Mouse (Mus musculus) limb, embryonic 11.5 days (tissue): ENCODE results near the gene Gm6096. TPM values are rescaled to one million over a fixed set of nuclear protein-coding genes. Genes with fewer than 3 reads are reported as not detected.

ENCODE experiments used
- ATAC-seq: fragments of 200-750 bp; cut with Nextera tagmentation; 2 replicates; pipeline ENCODE4 v1.8.0; 2017; ENCODE audit warnings: low read depth; ENCODE audit not compliant: insufficient number of reproducible peaks, low FRiP score, low TSS enrichment
- DNase-seq: peaks from one replicate; pipeline ENCODE4 v3.0.0-alpha.2; 2015; ENCODE audit warnings: low spot score
- H3K27ac ChIP-seq: fragments of 300-500 bp; sonication (generic); replicated peaks from 2 replicates; pipeline ENCODE4 v1.5.1; 2014; ENCODE audit warnings: low read depth, mild to moderate bottlenecking, low read length
- H3K27me3 ChIP-seq: fragments of 300-500 bp; sonication (generic); 2 replicates; pipeline ENCODE4 v1.6.1; 2014; ENCODE audit warnings: mild to moderate bottlenecking, low read length, mixed read lengths; ENCODE audit not compliant: control insufficient read depth, insufficient read depth
- H3K36me3 ChIP-seq: fragments of 300-500 bp; sonication (generic); 2 replicates; pipeline ENCODE4 v1.6.1; 2014; ENCODE audit warnings: mild to moderate bottlenecking, low read length, moderate library complexity, mixed read lengths; ENCODE audit not compliant: control insufficient read depth, insufficient read depth
- H3K4me1 ChIP-seq: fragments of 300-500 bp; sonication (generic); 2 replicates; pipeline ENCODE4 v1.6.1; 2014; ENCODE audit warnings: low read length, mixed read lengths; ENCODE audit not compliant: control insufficient read depth, insufficient read depth
- H3K4me2 ChIP-seq: fragments of 300-500 bp; sonication (generic); 2 replicates; pipeline ENCODE4 v1.6.1; 2014; ENCODE audit warnings: low read depth, mild to moderate bottlenecking, moderate library complexity; ENCODE audit not compliant: severe bottlenecking
- H3K4me3 ChIP-seq: fragments of 300-500 bp; sonication (generic); 2 replicates; pipeline ENCODE4 v1.5.1; 2014; ENCODE audit warnings: low read depth, low read length
- H3K9ac ChIP-seq: fragments of 300-500 bp; sonication (generic); 2 replicates; pipeline ENCODE4 v1.6.1; 2014; ENCODE audit warnings: mild to moderate bottlenecking, low read length
- H3K9me3 ChIP-seq: fragments of 300-500 bp; sonication (generic); 2 replicates; pipeline ENCODE4 v1.6.1; 2016; ENCODE audit warnings: low read length; ENCODE audit not compliant: control insufficient read depth
- WGBS: fragments of 180-500 bp; shearing (Covaris S2); extraction: QIAGEN DNeasy Blood & Tissue Kit; methylation state at CpG from one replicate; pipeline ENCODE4 v1.1.7; 2014; 5-methylcytosine and 5-hydroxymethylcytosine counted together
- polyA plus RNA-seq: library from polyadenylated mRNA; unstranded; fragments of >200 nt; fragmentation: Nextera tagmentation; extraction: Ambion mirVana; gene quantifications from 2 replicates; pipeline ENCODE4 v1.2.1, GENCODE M21; 2014

The Gm6096 gene
- polyA plus RNA-seq, 1 experiment from 2014 or later: not detected

GRCm38 (mm10) chr7:34252030-34252429 is 1.2 kb downstream of the Gm6096 start:
- H3K4me2 ChIP-seq: no peak overlapping the region
- H3K36me3 ChIP-seq: peaks cover 9% of the 10 kb centered on the region
- no peak overlapping the region for H3K4me3 ChIP-seq
- no peak overlapping the region for H3K9ac ChIP-seq
- H3K9me3 ChIP-seq: no peaks in the 10 kb centered on the region
- ATAC-seq: no peak
- no peak for DNase-seq
- no peaks in the 10 kb centered on the region for H3K4me1 ChIP-seq
- 95% methylated on average over 2 of the region's 2 CpGs for WGBS
- no peak overlapping the region for H3K27ac ChIP-seq
- no peaks in the 10 kb centered on the region for H3K27me3 ChIP-seq

GRCm38 (mm10) chr7:34255137-34255536 is 4.3 kb downstream of the Gm6096 start:
- Histone ChIP-seq H3K27me3 (no peaks in the 10 kb centered on the region), H3K4me1 (0 out of 2 replicates have a peak, but pooled peaks cover 4% of the 10 kb centered on the region), H3K9me3 (no peaks in the 10 kb centered on the region), H3K4me3 (no peak overlapping the region), H3K36me3 (peaks cover 7% of the 10 kb centered on the region), H3K9ac (no peak overlapping the region), H3K4me2 (no peak overlapping the region), H3K27ac (no peak overlapping the region)
- 79% methylated on average over 3 of the region's 3 CpGs for WGBS
- DNase-seq (no peak), ATAC-seq (no peak)

- Histone ChIP-seq H3K27me3 (no peaks in the 10 kb centered on the region), H3K9ac (no peak overlapping the region), H3K4me2 (no peak overlapping the region), H3K4me3 (no peak overlapping the region), H3K27ac (no peak overlapping the region), H3K36me3 (peaks cover 5% of the 10 kb centered on the region), H3K4me1 (0 out of 2 replicates have a peak, but pooled peaks cover 4% of the 10 kb centered on the region), H3K9me3 (no peaks in the 10 kb centered on the region)
- 90% methylated on average over 1 of the region's 1 CpGs for WGBS
- ATAC-seq (no peak), DNase-seq (no peak)
These were observed 5.1 kb downstream of the Gm6096 start for GRCm38 (mm10) chr7:34255916-34256315.

GRCm38 (mm10) chr7:34257279-34257678 is 6.4 kb downstream of the Gm6096 start:
- no peaks in the 10 kb centered on the region for H3K9me3 ChIP-seq
- no peak overlapping the region for H3K27ac ChIP-seq
- H3K9ac ChIP-seq: no peak overlapping the region
- peaks cover 7% of the 10 kb centered on the region for H3K36me3 ChIP-seq
- no peaks in the 10 kb centered on the region for H3K27me3 ChIP-seq
- WGBS: 80% methylated on average over 9 of the region's 9 CpGs
- DNase-seq (no peak), ATAC-seq (no peak)
- 0 out of 2 replicates have a peak, but pooled peaks cover 4% of the 10 kb centered on the region for H3K4me1 ChIP-seq
- no peak overlapping the region for H3K4me3 ChIP-seq
- H3K4me2 ChIP-seq: no peak overlapping the region

GRCm38 (mm10) chr7:34258407-34258806 is 7.6 kb downstream of the Gm6096 start:
- Histone ChIP-seq H3K9me3 (no peaks in the 10 kb centered on the region), H3K27ac (no peak overlapping the region; the same call in 1 of the 2 replicates), H3K36me3 (peaks cover 7% of the 10 kb centered on the region), H3K4me2 (no peak overlapping the region), H3K4me3 (no peak overlapping the region), H3K9ac (no peak overlapping the region), H3K27me3 (no peaks in the 10 kb centered on the region), H3K4me1 (0 out of 2 replicates have a peak, but pooled peaks cover 4% of the 10 kb centered on the region)
- ATAC-seq: no peak
- WGBS: 65% methylated on average over 1 of the region's 1 CpGs
- DNase-seq: no peak

- no peaks in the 10 kb centered on the region for H3K4me1 ChIP-seq
- H3K4me3 ChIP-seq: no peak overlapping the region
- H3K4me2 ChIP-seq: no peak overlapping the region
- H3K9me3 ChIP-seq: no peaks in the 10 kb centered on the region
- no peak overlapping the region for H3K27ac ChIP-seq
- peaks cover 2% of the 10 kb centered on the region; the same call in 1 of the 2 replicates for H3K36me3 ChIP-seq
- H3K27me3 ChIP-seq: no peaks in the 10 kb centered on the region
- no peak for DNase-seq
- 90% methylated on average over 5 of the region's 5 CpGs for WGBS
- no peak for ATAC-seq
- H3K9ac ChIP-seq: no peak overlapping the region
These were observed 12.6 kb downstream of the Gm6096 start for GRCm38 (mm10) chr7:34263437-34263836.

- ATAC-seq (no peak), DNase-seq (no peak)
- Histone ChIP-seq H3K27ac (no peak overlapping the region), H3K27me3 (no peaks in the 10 kb centered on the region), H3K9ac (no peak overlapping the region), H3K4me1 (no peaks in the 10 kb centered on the region), H3K36me3 (peaks cover 2% of the 10 kb centered on the region; the same call in 1 of the 2 replicates), H3K4me2 (no peak overlapping the region), H3K4me3 (no peak overlapping the region), H3K9me3 (no peaks in the 10 kb centered on the region)
- 72% methylated on average over 5 of the region's 5 CpGs for WGBS
These were observed 15.1 kb downstream of the Gm6096 start for GRCm38 (mm10) chr7:34265876-34266346.

GRCm38 (mm10) chr7:34266421-34266820 is 15.6 kb downstream of the Gm6096 start:
- H3K9ac ChIP-seq: no peak overlapping the region
- peaks cover 2% of the 10 kb centered on the region; the same call in 1 of the 2 replicates for H3K36me3 ChIP-seq
- no peak for ATAC-seq
- H3K27me3 ChIP-seq: no peaks in the 10 kb centered on the region
- H3K27ac ChIP-seq: no peak overlapping the region
- no peaks in the 10 kb centered on the region for H3K9me3 ChIP-seq
- DNase-seq: no peak
- no peak overlapping the region for H3K4me2 ChIP-seq
- no peak overlapping the region for H3K4me3 ChIP-seq
- H3K4me1 ChIP-seq: no peaks in the 10 kb centered on the region

- no peaks in the 10 kb centered on the region for H3K27me3 ChIP-seq
- no peak for DNase-seq
- no peak for ATAC-seq
- no peaks in the 10 kb centered on the region; the same call in 1 of the 2 replicates for H3K36me3 ChIP-seq
- no peak overlapping the region for H3K4me2 ChIP-seq
- no peaks in the 10 kb centered on the region for H3K9me3 ChIP-seq
- no peaks in the 10 kb centered on the region for H3K4me1 ChIP-seq
- H3K4me3 ChIP-seq: no peak overlapping the region
- H3K27ac ChIP-seq: no peak overlapping the region
- no peak overlapping the region for H3K9ac ChIP-seq
- WGBS: 83% methylated on average over 1 of the region's 1 CpGs
These were observed 17.6 kb downstream of the Gm6096 start for GRCm38 (mm10) chr7:34268463-34268862.
